Mouse (Mus musculus) layer of hippocampus, adult 18-20 months (tissue): ENCODE measurements around the gene Cand2. TPM values are rescaled to one million over a fixed set of nuclear protein-coding genes. Genes with fewer than 3 reads are reported as not detected.
"Not testable (repeated sequence)": the region's sequence is repeated elsewhere in the genome, so short reads cannot be mapped to it uniquely, and the experiment has no call there.

Experiments
- DNase-seq, 2 experiments: peaks; one replicate each; pipeline ENCODE4 v3.0.0; 2022; ENCODE audit warnings: low spot score in 2 of 2
- microRNA-seq, 2 experiments: library from miRNA; unstranded; fragments of <30 nt; microRNA quantifications; one replicate each; pipeline ENCODE4 v1.2.0; 2021
- total RNA-seq, 2 experiments: library from RNA; stranded (reverse); gene quantifications; 2 replicates each; pipeline ENCODE4 v1.2.3; 2021

Cand2 gene
- total RNA-seq, 2 experiments from 2014 or later = 2.7 to 2.8 TPM

DNA sequence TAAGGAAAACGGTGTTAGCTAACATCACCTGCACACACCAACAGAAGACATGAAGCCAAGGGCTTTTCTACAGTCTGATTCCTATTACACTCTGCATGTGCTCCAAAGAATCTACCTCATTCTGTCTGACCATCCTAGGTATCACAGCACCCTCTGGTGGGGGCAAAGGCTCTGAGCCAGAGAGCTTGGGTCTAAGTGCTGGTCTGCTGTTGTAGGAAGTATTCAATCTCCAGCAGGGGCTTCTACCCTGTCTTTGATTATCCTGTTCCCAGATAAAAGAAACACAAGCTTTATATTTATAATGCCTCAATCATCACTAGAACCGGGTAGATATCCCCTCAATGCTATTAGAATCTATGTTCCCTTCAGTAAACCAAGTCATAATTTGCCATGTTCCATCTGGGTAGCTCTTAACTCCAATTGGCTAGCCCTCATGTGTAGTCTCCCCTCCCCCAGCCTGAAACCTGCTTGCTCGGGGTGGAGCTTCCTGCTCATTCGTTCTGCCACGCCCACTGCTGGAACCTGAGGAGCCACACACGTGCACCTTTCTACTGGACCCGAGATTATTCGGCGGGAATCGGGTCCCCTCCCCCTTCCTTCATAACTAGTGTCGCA, 49.6 kb downstream of the Cand2 start:
- DNase-seq = not testable (repeated sequence)

DNA sequence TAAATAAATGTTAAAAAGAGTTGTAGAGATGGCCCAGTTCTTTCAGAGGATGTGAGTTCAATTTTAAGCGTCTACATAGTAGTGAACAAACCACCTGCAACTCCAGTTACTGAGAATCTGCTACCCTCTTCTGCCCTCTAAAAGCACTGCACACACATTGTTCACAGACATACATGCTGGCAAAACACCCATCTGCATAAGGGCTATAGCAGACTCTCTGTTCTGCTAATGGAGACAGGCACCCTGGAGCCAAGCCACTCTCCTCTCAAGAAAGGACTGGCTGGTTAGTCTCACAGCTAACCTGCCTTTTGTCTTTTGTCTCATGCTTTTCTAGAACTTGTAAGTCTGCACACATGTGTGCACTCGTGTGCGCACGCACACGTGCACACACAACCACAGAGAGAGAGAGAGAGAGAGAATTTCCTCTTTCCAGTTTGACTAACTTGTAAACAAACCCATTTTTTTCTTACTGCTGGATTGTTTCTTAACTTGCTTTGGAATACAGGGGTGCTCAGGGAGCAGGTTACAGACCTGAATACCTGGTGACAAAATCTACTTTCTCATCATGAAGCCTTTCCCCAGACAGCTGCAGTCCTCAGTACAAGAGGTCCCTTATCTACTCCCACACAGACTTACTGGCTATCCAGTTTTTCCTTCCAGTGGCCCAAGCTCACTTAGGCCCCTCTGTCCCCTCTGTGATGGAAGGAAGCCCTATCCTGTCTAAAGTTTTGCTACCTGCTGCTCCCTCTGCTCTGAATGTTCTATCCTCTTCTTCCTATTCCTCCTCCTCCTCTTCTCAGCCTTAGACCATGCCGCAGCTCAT, 56.7 kb downstream of the Cand2 start:
- no peak for DNase-seq

DNA sequence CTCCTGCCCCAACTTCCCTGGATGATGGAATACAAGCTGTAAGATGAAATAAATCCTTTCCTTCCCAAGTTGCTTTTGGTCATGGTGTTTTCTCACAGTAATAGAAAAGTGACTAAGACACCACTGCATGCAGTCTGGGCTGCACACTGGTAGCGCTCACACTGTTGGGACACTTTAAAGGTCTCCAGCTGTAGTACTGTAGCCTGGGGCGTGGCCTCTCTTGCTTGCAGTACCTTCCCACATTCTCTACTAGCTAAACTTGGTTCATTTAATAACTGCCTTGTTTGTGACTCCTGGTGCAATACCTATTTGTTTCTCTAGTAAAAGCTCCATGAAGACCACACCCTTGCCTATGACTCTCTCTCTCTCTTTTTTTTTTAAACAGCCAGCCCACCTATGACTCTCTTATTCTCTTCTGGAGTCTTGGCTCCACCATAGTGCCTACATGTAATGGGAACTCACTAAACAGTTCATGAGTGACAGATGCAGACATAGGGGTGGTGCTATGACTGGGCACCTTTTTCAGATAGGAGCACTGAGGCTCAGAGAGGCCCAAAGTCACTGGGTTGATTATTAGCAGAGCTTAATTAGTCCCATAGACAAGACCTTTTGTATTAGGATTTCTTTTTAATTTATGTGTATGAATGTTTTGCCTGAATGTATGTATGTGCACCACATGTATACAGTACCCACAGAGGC, 58.0 kb downstream of the Cand2 start:
- DNase-seq = no peak

DNA sequence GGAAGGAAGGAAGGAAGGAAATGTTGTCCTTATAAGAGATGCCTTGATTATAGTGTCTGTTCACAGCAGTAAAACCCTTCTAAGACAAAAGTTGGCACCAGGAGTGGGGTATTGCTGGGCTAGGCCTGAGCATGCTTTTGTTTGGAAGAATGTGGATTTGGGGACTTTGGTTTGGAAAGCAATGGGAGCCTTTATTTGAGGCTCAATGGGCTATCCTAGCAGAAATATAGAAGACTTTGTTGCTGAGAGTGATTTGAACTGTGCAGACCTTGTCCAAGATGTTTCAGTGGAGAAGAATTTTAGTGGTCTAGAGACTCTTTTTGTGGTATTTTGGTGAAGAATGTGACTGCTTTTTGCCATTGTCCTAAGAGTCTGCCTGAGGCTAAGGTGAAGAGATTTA, 59.5 kb downstream of the Cand2 start:
- DNase-seq = no peak

DNA sequence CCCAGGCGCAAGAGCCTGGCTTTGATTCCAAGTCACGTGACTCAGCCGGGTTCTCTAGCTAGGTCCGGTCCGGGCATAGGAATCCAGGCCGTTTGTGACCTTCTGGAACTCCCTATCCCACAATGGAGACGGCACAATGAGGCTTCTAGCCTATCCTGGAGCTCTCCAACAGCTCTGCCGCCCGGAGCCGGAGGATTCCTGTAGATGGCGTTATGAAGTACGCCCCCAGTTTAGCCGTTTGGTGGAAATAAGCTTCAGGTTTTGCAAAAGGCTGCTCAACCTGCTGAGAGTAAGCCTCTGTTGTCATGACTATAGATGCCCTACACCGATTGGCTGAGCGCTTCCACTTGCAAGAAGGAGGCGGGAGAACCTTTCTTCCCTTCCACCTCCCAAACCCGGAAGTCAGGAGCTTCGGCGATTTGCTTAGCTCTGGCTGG, 63.8 kb downstream of the Cand2 start, which contains the start of gene Efcab12:
Efcab12 (minus strand) TSS at position 252 of the 437 bp plus-strand sequence.
- DNase-seq = peak; percentile 67 to 80

GRCm38 (mm10) chr6:115838745-115839144, 64.4 kb downstream of the Cand2 start:
- no peak for DNase-seq

- no peak for DNase-seq
These were observed 70.7 kb downstream of the Cand2 start for GRCm38 (mm10) chr6:115845006-115845405.

GRCm38 (mm10) chr6:115846640-115847411, 72.5 kb downstream of the Cand2 start:
- peak in 1 of 2 experiments; percentile 70 for DNase-seq

DNA sequence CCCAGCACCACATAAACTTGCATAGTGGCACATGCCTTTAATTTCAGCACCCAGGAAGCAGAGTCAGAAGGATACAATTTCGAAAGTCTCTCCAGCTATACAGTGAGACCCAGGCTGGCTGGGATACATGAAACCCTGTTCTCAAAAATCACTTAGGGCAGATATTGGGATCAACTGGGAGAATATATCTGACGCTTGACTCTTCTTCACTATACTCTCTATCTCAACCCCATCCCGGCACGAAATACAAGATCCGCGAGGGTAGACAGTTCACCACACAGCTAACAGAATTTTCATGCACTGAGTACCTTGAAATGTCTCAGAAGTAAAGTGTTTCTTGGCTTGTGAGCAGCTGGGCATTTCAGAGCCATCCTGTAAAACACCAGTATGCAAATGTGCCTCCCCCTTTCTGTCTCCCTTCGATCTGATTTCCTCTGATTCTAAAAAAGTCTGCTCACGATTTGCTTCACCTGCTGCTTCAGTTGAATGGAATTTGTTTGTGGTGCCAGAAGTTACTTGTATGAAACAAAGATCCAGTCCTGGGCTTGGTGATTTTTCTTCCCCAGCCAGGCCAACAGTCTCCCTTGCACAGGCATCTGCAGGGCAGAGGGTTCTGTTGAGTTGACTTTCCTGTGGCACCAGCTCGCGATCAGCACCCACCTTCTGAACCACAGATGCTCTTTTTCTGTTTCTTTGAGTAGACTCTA, 74.4 kb downstream of the Cand2 start:
- DNase-seq = no peak

- no peak for DNase-seq
These were observed 78.2 kb downstream of the Cand2 start for GRCm38 (mm10) chr6:115852446-115853090.

DNA sequence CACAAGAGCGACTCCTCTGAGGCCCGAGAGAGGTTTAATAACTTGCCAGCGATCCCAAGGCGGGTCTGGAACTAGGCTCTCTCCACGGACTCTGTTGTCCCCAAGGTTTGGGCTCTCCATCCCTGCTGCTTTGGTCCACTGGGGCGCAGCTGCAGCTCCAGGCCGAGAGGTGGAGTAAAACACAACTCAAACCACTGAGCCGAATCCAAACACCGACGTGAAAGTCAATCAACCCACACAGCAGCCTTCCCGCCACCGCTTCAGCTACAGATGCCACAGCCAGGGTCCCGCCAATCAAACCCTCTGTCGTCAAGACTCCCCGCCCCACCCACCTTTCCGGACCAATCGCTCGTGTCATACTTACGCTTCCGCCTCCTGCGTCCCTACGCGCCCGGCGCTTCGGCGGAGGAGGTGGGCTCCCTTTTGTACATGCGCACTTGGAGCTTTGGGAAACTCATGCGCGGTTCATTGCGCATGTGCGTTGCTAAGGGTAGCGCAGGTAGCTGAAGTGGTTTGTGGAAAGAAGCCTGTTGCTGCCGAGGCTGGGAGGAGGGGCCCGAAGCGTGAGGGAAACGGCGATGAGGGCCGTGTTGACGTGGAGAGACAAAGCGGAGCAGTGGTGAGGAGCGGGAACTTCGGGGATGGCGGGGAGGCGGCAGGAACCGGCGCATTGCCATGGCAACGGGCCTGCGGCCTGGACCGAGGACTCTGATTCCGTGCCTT, 78.9 kb downstream of the Cand2 start, which contains the start of the genes Mbd4 and Ift122:
Mbd4 (minus strand) TSS at position 281 of the 723 bp plus-strand sequence.
Ift122 (plus strand) TSS at position 380 of the 723 bp plus-strand sequence.
- peak; percentile 99 for DNase-seq

DNA sequence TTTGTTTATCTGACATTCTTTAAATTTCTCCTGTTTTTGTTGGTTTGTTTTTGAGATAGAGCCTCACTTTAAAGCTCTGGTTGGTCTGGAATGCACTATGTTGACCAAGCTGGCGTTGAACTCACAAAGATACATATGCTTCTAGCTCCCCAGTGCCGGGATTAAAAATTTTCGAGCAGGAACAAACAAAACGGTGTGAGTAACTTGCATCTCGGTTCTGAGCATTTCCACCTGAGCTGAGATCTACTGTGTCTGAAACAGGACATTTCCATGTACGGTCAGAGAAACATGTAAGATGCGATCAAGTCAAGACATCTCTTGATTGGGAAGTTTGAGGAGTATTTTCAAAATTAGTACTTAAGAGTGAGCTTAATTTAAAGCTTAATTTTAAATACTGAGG, 79.6 kb downstream of the Cand2 start:
- DNase-seq = no peak

DNA sequence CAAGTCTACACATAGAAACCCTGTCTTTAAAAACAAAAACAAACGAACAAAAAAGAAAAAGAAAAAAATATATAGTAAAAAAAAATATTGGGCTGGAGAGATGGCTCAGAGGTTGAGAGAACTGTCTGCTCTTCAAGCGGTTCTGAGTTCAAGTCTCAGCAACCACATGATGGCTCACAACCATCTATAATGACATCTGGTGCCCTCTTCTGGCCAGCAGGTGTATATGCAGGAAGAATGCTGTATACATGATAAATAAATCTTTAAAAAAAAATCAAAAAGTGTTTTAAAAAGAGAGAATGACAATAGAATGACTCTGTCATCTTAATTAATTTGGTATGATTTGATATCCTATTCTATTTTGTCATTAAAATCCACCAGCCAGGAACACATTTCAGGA, 80.1 kb downstream of the Cand2 start:
- DNase-seq = no peak

Small RNA genes lying within 50 kb of the gene (microRNA-seq; reads per million reads assigned to microRNA genes)
- 0 reads per million in 2 experiments for gene Mir7660

Other genes with a start within 250 kb of the Cand2 start
- 10 to 100 TPM; 24.6 to 28.0 TPM for gene Tsen2, start 229.9 kb upstream of the Cand2 start, total RNA-seq
- not detected for gene Mkrn2os, start 182.0 kb upstream of the Cand2 start, total RNA-seq
- 10 to 100 TPM; 33.0 to 41.2 TPM for gene Mkrn2, start 172.6 kb upstream of the Cand2 start, total RNA-seq
- gene Raf1, start 97.9 kb upstream of the Cand2 start, total RNA-seq = 10 to 100 TPM; 78.5 to 79.3 TPM
- gene Tmem40, start 12.1 kb upstream of the Cand2 start, total RNA-seq = under 1 TPM in 1 of 2 experiments, not detected in 1; 0.52 TPM
- 100 to 1,000 TPM; 497 to 528 TPM for gene Rpl32, start 34.2 kb downstream of the Cand2 start, total RNA-seq
- gene Efcab12, start 63.9 kb downstream of the Cand2 start, total RNA-seq = 1 to 10 TPM; 3.2 to 4.0 TPM
- gene Mbd4, start 78.8 kb downstream of the Cand2 start, total RNA-seq = 1 to 10 TPM; 5.8 to 7.2 TPM
- 10 to 100 TPM; 26.4 to 33.5 TPM for gene Ift122, start 78.9 kb downstream of the Cand2 start, total RNA-seq
- gene Rho, start 157.2 kb downstream of the Cand2 start, total RNA-seq = 1 to 10 TPM in 1 of 2 experiments, under 1 TPM in 1; 0.89 to 1.0 TPM
- gene H1foo, start 170.4 kb downstream of the Cand2 start, total RNA-seq = not detected
- gene Plxnd1, start 220.5 kb downstream of the Cand2 start, total RNA-seq = 10 to 100 TPM; 22.0 to 23.0 TPM